Mouse (Mus musculus) olfactory bulb, adult 2 months (tissue): ENCODE data around the gene AC170998.1.

Experiments used
- CTCF ChIP-seq: fragments of 200-500 bp; IDR thresholded peaks from 2 replicates; pipeline ENCODE4 v1.5.1; 2012; ENCODE audit warnings: low read depth, mild to moderate bottlenecking, low read length, moderate library complexity; ENCODE audit not compliant: insufficient read depth
- POLR2A ChIP-seq: fragments of 200-500 bp; IDR thresholded peaks from 2 replicates; pipeline ENCODE4 v1.6.1; 2012; ENCODE audit warnings: mild to moderate bottlenecking, low read depth, low read length, moderate library complexity; ENCODE audit not compliant: insufficient read depth

DNA sequence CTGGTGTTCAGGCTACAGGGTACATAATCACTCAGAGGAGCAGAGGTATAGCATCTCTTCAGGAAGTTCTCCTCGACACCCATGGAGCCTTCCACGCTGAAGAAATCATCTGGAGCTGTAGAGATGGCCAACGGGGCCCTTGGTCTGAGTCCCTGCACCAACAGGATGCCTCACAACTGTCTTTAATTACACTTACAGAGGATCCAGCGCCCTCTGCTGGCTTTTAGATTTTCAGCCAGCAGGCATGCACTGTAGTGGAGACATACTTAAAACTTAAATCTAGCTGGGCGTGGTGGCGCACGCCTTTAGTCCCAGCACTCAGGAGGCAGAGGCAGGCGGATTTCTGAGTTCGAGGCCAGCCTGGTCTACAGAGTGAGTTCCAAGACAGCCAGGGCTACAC lies 18.0 kb downstream of the AC170998.1 start:
- TF ChIP-seq CTCF: no peak
- no peak for TF ChIP-seq POLR2A
